Mouse (Mus musculus) myocyte (in vitro differentiated cells): ENCODE results near the gene Fkbp6. TPM values are rescaled to one million over a fixed set of nuclear protein-coding genes. Genes with fewer than 3 reads are reported as not detected.
A peak's percentile ranks its signal among the peaks of the same experiment; 100 is the strongest.

Source experiments
- H3K27me3 ChIP-seq: one replicate; pipeline ENCODE4 v1.6.1; 2011; ENCODE audit not compliant: control insufficient read depth, insufficient read depth, insufficient read length
- H3K36me3 ChIP-seq: one replicate; pipeline ENCODE4 v1.6.1; 2011; ENCODE audit not compliant: control insufficient read depth, insufficient read depth
- H3K4me2 ChIP-seq: one replicate; pipeline ENCODE4 v1.6.1; 2011; ENCODE audit warnings: low read depth, control low read depth
- H3K4me3 ChIP-seq: one replicate; pipeline ENCODE4 v1.5.1; 2011; ENCODE audit warnings: mild to moderate bottlenecking, control low read depth, moderate library complexity
- H3K79me2 ChIP-seq: one replicate; pipeline ENCODE4 v1.6.1; 2011; ENCODE audit not compliant: control insufficient read depth, insufficient read depth
- H3ac ChIP-seq: one replicate; pipeline ENCODE4 v1.6.1; 2011; ENCODE audit not compliant: control insufficient read depth, insufficient read length
- CEBPB ChIP-seq: IDR thresholded peaks from 2 replicates; pipeline ENCODE4 v1.6.1; 2011; ENCODE audit warnings: mild to moderate bottlenecking, moderate library complexity; ENCODE audit not compliant: poor library complexity, insufficient read depth, severe bottlenecking
- E2F4 ChIP-seq: IDR thresholded peaks from one replicate; pipeline ENCODE4 v1.6.1; 2011; ENCODE audit warnings: mild to moderate bottlenecking, control low read depth, moderate library complexity; ENCODE audit not compliant: insufficient read depth
- MAX ChIP-seq: IDR thresholded peaks from one replicate; pipeline ENCODE4 v1.6.1; 2011; ENCODE audit warnings: low read depth, mild to moderate bottlenecking, control low read depth
- MYOD1 ChIP-seq, 3 experiments: IDR thresholded peaks; one replicate each; pipeline ENCODE4 v1.6.1; 2011; ENCODE audit warnings: control low read depth in 2 of 3, low read depth in 2 of 3, mild to moderate bottlenecking in 2 of 3, moderate library complexity in 1 of 3; ENCODE audit not compliant: insufficient read length in 2 of 3, control insufficient read depth in 1 of 3
- MYOG ChIP-seq, 3 experiments: IDR thresholded peaks; one replicate each; pipeline ENCODE4 v1.6.1; 2011; ENCODE audit warnings: control low read depth in 2 of 3, low read depth in 2 of 3, mild to moderate bottlenecking in 2 of 3; ENCODE audit not compliant: insufficient read length in 2 of 3, control insufficient read depth in 1 of 3, insufficient read depth in 1 of 3
- POLR2A ChIP-seq: IDR thresholded peaks from one replicate; pipeline ENCODE4 v1.6.1; 2011; ENCODE audit warnings: low read depth, mild to moderate bottlenecking, control low read depth, moderate library complexity; ENCODE audit not compliant: insufficient read length
- POLR2AphosphoS2 ChIP-seq: IDR thresholded peaks from one replicate; pipeline ENCODE4 v1.6.1; 2011; ENCODE audit warnings: low read depth, control low read depth; ENCODE audit not compliant: insufficient read length
- REST ChIP-seq: IDR thresholded peaks from one replicate; pipeline ENCODE4 v1.6.1; 2011; ENCODE audit warnings: mild to moderate bottlenecking, control low read depth, moderate library complexity; ENCODE audit not compliant: insufficient read depth, insufficient read length
- SRF ChIP-seq: IDR thresholded peaks from one replicate; pipeline ENCODE4 v1.6.1; 2011; ENCODE audit warnings: low read depth; ENCODE audit not compliant: control insufficient read depth, insufficient read length
- TCF12 ChIP-seq: IDR thresholded peaks from one replicate; pipeline ENCODE4 v1.6.1; 2011; ENCODE audit warnings: mild to moderate bottlenecking, control low read depth; ENCODE audit not compliant: poor library complexity, insufficient read depth, severe bottlenecking
- TCF3 ChIP-seq: IDR thresholded peaks from one replicate; pipeline ENCODE4 v1.6.1; 2011; ENCODE audit warnings: low read depth, control low read depth; ENCODE audit not compliant: insufficient read length
- USF1 ChIP-seq: IDR thresholded peaks from one replicate; pipeline ENCODE4 v1.6.1; 2011; ENCODE audit warnings: low read depth, mild to moderate bottlenecking, control low read depth, moderate library complexity
- polyA plus RNA-seq: library from polyadenylated mRNA; unstranded; fragments of >200 nt; fragmentation: generic; extraction: Trizol; gene quantifications from one replicate; pipeline ENCODE4 v1.2.1, GENCODE M21; 2012; ENCODE audit warnings: missing spikeins

Fkbp6 gene
- polyA plus RNA-seq, result not detected

DNA sequence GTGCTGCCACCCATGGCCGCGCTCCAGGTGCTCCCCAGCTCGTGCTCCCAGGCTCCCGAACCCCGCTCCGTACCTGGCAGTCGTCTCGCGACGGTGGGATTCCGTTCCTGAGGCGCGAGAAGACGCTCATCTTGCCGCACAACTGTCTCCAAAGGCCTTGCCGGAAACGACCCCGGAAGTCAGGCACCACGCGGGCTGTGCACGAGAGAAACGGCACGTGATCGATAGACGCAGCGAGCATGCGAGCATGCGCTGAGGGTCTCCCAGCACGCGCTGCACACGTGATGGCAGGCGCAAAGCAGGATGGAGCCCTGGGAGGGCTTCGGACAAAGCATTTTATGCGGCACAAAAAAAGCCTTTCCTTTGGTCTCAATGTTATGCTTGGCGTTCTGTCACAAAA lies at the start of gene Fkbp6:
Gene Fkbp6 (minus strand): TSS at position 183 of the 400 bp plus-strand sequence.
- no peak for TF ChIP-seq REST
- no peak for TF ChIP-seq MYOD1 (IDR thresholded peaks at IDR 0.05; ENCODE audit: control insufficient read depth in 1 of 3, insufficient read length in 2 of 3, low read depth in 2 of 3)
- TF ChIP-seq POLR2AphosphoS2, result no peak
- TF ChIP-seq MAX, result no peak
- no peak for TF ChIP-seq TCF12
- TF ChIP-seq USF1, result no peak
- TF ChIP-seq TCF3, result no peak
- TF ChIP-seq SRF, result no peak
- Histone ChIP-seq H3K27me3 (peaks cover 65% of the 10 kb centered on the region), H3K4me2 (no peak within 1 kb of the TSS), H3K36me3 (no peaks in the 10 kb centered on the region), H3K4me3 (no peak within 1 kb of the TSS), H3K79me2 (no peaks in the 10 kb centered on the region), H3ac (no peak within 1 kb of the TSS)

GRCm38 (mm10) chr5:135399382-135399781 lies 49.5 kb upstream of the Fkbp6 start:
- no peaks in the 10 kb centered on the region for H3K36me3 ChIP-seq
- peaks cover 3% of the 10 kb centered on the region for H3K79me2 ChIP-seq
- H3ac ChIP-seq, result no peak overlapping the region
- no peak overlapping the region for H3K4me3 ChIP-seq
- no peak overlapping the region for H3K4me2 ChIP-seq
- TF ChIP-seq MAX (no peak), SRF (no peak), TCF12 (no peak), POLR2A (no peak)
- no peaks in the 10 kb centered on the region for H3K27me3 ChIP-seq

- Histone ChIP-seq H3K36me3 (peaks cover 6% of the 10 kb centered on the region), H3K4me2 (no peak overlapping the region), H3K4me3 (no peak overlapping the region), H3ac (no peak overlapping the region), H3K27me3 (no peaks in the 10 kb centered on the region), H3K79me2 (peaks cover 36% of the 10 kb centered on the region)
- TF ChIP-seq POLR2A (no peak), MYOD1 (IDR thresholded peaks at IDR 0.05; ENCODE audit: control insufficient read depth in 1 of 3, insufficient read length in 2 of 3, low read depth in 2 of 3) (no peak), MAX (no peak), SRF (no peak), MYOG (IDR thresholded peaks at IDR 0.05; ENCODE audit: control insufficient read depth in 1 of 3, insufficient read depth in 1 of 3, insufficient read length in 2 of 3, low read depth in 2 of 3) (no peak), REST (no peak), POLR2AphosphoS2 (no peak), USF1 (no peak)
These were observed 46.0 kb upstream of the Fkbp6 start for GRCm38 (mm10) chr5:135395826-135396225.

DNA sequence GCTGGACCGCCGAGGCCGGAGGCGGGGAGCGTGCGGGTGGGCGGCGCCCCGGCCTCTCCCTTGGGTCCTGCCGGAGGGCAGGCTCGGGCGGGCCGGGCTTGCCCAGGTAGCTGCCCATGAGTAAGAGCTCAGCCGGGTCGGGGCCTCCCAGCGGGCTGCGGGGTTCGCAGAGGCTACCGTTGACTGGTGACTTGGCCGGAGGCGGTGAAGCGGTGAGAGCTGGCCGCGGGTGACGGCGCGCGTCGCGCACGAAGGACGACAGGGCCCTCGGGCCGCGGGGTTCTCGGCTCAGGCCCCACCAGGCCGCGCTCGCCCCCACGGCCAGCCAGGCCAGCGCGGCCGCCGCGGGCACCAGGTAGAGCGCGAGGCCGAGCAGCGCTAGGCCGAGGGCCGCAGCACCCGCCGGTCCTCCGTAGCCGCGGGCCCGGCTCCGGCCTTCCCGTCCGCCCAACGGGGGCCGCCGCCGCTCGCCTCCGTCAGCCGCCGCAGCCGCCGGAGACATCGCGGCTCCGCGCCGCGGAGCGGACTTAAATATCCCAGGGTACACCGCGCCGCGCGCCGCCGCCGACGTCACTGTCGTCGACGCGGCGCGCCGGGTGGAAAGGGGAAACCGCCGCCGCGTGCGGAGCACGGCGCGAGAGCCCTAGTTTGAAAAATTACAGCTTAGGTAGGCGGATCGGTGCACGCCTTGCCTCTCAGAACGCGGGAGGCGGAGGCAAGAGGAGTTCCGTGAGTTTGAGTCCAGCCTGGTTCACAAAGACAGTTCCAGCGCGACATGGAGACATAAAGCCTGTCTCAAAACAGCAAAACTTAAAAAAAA lies 44.4 kb upstream of the Fkbp6 start, which contains the start of gene Pom121:
Gene Pom121 (minus strand): TSS at position 543 of the 820 bp plus-strand sequence.
- no peaks in the 10 kb centered on the region for H3K27me3 ChIP-seq
- peak within 1 kb of the TSS; percentile 87 for H3K4me2 ChIP-seq
- TF ChIP-seq TCF3 (no peak), E2F4 (peak; percentile 80), TCF12 (no peak), POLR2A (peak; percentile 89), MYOG (IDR thresholded peaks at IDR 0.05; ENCODE audit: control insufficient read depth in 1 of 3, insufficient read depth in 1 of 3, insufficient read length in 2 of 3, low read depth in 2 of 3) (peak in 1 of 3 experiments; percentile 2), USF1 (no peak), POLR2AphosphoS2 (peak; percentile 73), SRF (peak; percentile 29), CEBPB (no peak), MAX (peak; percentile 79), REST (no peak), MYOD1 (IDR thresholded peaks at IDR 0.05; ENCODE audit: control insufficient read depth in 1 of 3, insufficient read length in 2 of 3, low read depth in 2 of 3) (peak in 1 of 3 experiments; percentile 3)
- H3K79me2 ChIP-seq, result peaks cover 41% of the 10 kb centered on the region
- H3K4me3 ChIP-seq, result peak within 1 kb of the TSS; percentile 42
- peak within 1 kb of the TSS; percentile 90 for H3ac ChIP-seq
- H3K36me3 ChIP-seq, result peaks cover 12% of the 10 kb centered on the region

- Histone ChIP-seq H3K36me3 (peaks cover 29% of the 10 kb centered on the region), H3K4me3 (no peak overlapping the region), H3K79me2 (peaks cover 2% of the 10 kb centered on the region), H3K27me3 (no peaks in the 10 kb centered on the region), H3ac (no peak overlapping the region), H3K4me2 (no peak overlapping the region)
- TF ChIP-seq POLR2AphosphoS2, result no peak
- no peak for TF ChIP-seq MAX
- no peak for TF ChIP-seq E2F4
- no peak for TF ChIP-seq TCF12
- no peak for TF ChIP-seq CEBPB
- no peak for TF ChIP-seq TCF3
- no peak for TF ChIP-seq REST
- no peak for TF ChIP-seq USF1
- TF ChIP-seq MYOD1 (IDR thresholded peaks at IDR 0.05; ENCODE audit: control insufficient read depth in 1 of 3, insufficient read length in 2 of 3, low read depth in 2 of 3), result no peak
- no peak for TF ChIP-seq SRF
- TF ChIP-seq POLR2A, result no peak
- no peak for TF ChIP-seq MYOG (IDR thresholded peaks at IDR 0.05; ENCODE audit: control insufficient read depth in 1 of 3, insufficient read depth in 1 of 3, insufficient read length in 2 of 3, low read depth in 2 of 3)
These were observed 33.9 kb upstream of the Fkbp6 start for GRCm38 (mm10) chr5:135383771-135384170.
